Mouse (Mus musculus) monocyte, adult 2 months (primary cell): ENCODE results near the gene Slc29a3.

ENCODE experiments used
- DNase-seq, 2 experiments: peaks; one replicate each; pipeline ENCODE4 v3.0.0; 2022; ENCODE audit warnings: low spot score in 2 of 2, low read depth in 1 of 2

Gene Slc29a3

DNA sequence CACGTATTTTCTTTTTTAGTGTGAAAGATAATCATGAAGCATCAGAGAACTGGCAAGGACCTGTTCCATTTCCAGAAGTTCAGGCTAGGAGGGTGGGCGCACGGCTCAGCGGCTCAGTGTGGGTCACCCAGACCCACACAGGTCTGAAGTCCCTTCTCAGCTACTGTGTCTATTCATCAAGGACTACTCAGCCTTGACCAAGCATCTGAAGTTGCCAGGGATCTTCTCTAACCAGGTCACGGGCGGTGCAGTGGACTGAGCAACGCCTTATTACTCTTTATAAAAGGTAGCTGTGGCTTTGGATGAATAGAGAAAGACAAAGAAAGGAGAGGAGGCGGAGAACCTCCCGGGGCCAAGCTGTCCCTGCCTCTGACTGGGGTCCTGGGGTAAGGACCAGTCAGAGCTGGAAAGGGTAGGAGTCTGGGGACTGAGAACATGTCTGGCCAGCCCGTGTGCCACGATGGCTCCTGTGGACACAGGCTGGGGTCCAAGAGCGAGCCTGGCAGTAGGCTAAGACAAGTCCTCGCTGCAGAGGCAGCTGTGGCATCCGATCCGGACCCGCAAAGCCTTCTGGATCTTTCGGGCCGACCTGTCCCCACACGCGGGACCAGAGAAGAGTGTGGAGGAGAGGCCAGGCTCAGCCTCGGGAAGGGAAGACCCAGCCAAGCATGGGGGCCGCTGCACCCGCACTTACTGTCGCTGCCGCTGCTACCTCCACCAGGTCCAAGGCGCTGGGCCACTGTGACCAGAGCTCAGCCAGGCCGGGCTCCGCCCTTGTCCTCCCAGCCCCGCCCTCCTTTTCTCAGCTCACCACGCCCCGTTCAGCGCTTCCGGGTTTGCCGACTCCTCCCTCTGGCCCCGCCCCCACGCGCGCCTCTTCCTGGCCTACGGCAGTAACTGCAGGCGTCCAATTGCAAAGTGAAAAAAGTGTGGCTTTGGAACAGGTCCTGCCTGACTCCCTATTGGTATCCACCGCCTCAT lies at the start of gene Slc29a3:
Slc29a3 (minus strand) TSS at position 755 of the 981 bp plus-strand sequence.
- DNase-seq: peak; percentile 82 to 96

DNA sequence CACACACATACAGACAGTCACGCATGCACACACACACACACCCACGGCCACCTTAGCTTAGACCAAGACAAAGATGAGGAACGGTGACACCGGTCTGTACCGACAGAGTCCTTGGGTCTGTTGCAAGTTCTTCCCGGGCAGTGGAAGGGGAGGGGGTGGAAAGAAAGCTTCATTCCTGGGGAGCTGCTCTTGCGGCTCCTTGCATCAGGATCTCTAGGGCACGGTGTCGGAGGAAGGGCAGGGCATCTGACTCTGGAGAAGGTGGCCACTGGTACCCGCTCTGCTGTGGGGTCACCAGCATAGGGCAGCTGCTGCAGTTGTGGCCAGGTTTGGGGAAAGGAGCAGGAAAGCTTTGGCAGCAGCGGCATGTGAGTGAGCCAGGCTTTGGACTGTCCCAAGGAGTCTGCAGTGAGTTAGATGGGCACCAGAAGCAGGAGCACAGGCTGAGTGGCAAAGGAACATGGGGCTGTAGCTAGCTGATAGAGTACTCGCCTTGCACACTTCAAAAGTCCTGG lies 49.4 kb upstream of the Slc29a3 start:
- no peak for DNase-seq

GRCm38 (mm10) chr10:60801168-60801897 lies 48.7 kb upstream of the Slc29a3 start:
- no peak for DNase-seq

GRCm38 (mm10) chr10:60800295-60801167 lies 47.9 kb upstream of the Slc29a3 start:
- no peak for DNase-seq

GRCm38 (mm10) chr10:60797682-60798422 lies 45.3 kb upstream of the Slc29a3 start:
- no peak for DNase-seq

GRCm38 (mm10) chr10:60796474-60796873 lies 43.9 kb upstream of the Slc29a3 start:
- no peak for DNase-seq

- DNase-seq: no peak
Observed at GRCm38 (mm10) chr10:60796028-60796427, 43.4 kb upstream of the Slc29a3 start.

GRCm38 (mm10) chr10:60794792-60795191 lies 42.2 kb upstream of the Slc29a3 start:
- DNase-seq: no peak

DNA sequence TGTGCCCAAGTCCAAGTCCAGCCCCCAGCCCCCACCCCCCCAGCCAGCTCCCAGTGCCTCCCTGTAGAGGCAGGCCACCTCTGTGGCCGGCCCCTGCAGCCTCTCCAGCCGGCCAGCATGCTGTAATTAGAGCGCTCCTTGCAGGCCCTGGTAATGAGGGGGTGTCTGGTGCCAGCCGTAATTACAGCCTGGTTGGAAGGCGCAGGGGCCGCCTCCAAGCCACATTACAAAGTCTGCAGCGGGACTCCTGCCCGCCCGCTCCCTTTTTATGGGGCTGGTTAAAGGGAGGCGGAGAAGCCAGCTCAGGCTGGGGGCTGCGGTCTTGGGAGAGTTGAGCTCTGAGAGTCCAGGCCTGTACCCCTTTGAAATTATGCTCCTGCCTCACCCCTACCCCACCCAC lies 41.8 kb upstream of the Slc29a3 start:
- DNase-seq: no peak

DNA sequence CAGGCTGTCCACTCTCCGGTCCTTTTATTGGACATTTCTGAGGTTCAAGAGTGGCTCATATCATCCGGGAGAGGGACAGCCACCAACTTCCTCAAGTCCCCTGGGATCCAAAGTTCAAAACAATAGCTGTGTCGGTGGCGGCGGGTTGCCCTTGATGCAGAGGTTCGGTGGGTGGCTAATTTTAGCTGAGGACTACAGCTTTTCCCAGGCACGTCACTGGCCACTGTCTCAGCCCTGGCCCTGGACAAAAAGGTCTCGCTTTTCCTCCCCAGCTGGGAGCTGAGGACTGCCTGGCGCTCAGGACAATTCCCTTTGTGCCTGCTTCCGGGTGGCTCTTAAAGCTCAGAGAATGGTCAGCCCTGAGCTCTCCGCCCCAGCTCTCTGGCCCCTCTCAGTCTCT lies 40.2 kb upstream of the Slc29a3 start:
- DNase-seq: no peak

- no peak for DNase-seq
Observed at GRCm38 (mm10) chr10:60792365-60792764, 39.8 kb upstream of the Slc29a3 start.

DNA sequence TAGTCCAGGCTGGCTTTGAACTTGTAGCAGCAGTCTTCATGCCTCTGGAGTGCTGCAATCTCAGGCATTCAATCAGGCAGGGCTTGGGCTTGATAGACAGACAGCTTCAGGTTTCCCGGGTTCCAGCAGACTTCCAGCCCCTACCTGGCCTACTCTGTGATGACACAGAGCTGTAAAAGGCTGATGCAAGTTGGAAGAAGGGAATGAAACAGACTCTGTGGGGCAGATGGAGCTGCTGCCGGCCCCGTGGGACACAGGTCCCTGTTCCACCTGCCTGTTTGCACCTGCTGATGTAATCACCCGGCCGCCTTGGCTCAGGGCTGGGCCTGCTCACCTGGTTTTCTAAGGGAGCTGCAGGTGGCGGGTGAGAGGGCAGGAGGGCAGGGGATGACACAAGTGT lies 38.3 kb upstream of the Slc29a3 start:
- DNase-seq: no peak

GRCm38 (mm10) chr10:60787303-60788074 lies 34.9 kb upstream of the Slc29a3 start:
- DNase-seq: no peak

DNA sequence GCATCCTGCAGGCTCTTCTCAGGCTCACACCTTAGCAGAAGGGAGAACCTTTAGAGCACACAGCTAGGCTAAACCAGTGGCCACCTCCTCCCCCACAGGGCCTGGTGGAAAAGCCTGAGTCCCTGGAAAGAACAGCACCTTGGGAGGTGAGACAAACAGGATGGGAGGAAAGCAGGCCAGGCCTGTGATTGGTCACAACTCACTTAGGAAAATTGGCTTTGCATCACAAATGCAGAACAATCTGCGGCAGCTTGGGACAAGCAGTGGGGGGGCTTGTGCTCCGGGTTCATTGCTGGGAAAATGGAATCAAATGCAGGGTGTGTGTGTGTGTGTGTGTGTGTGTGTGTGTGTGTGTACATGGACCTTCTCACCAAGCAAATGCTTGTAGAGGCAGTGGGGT lies 31.0 kb upstream of the Slc29a3 start:
- DNase-seq: no peak

GRCm38 (mm10) chr10:60779628-60780027 lies 27.0 kb upstream of the Slc29a3 start:
- DNase-seq: peak; percentile 20 to 21

- no peak for DNase-seq
Observed at GRCm38 (mm10) chr10:60778542-60778941, 25.9 kb upstream of the Slc29a3 start.

- no peak for DNase-seq
Observed at GRCm38 (mm10) chr10:60775473-60775872, 22.9 kb upstream of the Slc29a3 start.

DNA sequence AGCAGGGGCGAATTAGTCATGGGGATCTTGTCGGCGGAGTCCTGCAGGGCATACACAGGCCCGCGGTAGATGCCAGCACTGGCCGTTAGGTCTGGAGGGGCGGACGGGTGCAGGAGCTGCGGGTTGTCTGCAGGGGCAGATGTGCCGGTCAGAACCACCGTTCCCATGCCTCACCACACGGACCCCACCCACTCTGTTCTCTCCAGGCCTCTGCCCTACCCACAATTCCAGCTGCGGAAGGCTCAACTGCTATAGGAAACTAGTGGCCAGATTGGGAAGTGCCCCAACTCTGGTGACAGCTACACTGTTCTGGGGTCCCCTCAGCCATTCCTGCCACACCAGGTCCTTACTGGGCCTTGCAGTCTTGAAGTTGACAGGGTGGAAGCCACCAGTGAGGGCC lies 22.0 kb upstream of the Slc29a3 start:
- no peak for DNase-seq

GRCm38 (mm10) chr10:60770855-60771254 lies 18.3 kb upstream of the Slc29a3 start:
- DNase-seq: no peak
